Mouse (Mus musculus) left cerebral cortex, postnatal 36 days (tissue): ENCODE measurements around the gene Pkd1. TPM values are rescaled to one million over a fixed set of nuclear protein-coding genes. Genes with fewer than 3 reads are reported as not detected.

Experiments used
- DNase-seq, 2 experiments: peaks; one replicate each; pipeline ENCODE4 v3.0.0; 2021 to 2022; ENCODE audit warnings: low spot score in 2 of 2, mixed read lengths in 1 of 2
- intact Hi-C: fragments of 180-260 bp; cut with DNase I; formaldehyde crosslinking; loops from one replicate; pipeline ENCODE4 v1.15.1; 2025
- microRNA-seq: library from miRNA; unstranded; fragments of <30 nt; microRNA quantifications from one replicate; pipeline ENCODE4 v1.2.0, GENCODE M21; 2022
- total RNA-seq, 2 experiments: library from RNA; stranded (reverse); gene quantifications; 2 replicates each; pipeline ENCODE4 v1.2.3; 2021

Gene Pkd1
- total RNA-seq, 2 experiments from 2014 or later = 62.7 to 85.4 TPM

DNA sequence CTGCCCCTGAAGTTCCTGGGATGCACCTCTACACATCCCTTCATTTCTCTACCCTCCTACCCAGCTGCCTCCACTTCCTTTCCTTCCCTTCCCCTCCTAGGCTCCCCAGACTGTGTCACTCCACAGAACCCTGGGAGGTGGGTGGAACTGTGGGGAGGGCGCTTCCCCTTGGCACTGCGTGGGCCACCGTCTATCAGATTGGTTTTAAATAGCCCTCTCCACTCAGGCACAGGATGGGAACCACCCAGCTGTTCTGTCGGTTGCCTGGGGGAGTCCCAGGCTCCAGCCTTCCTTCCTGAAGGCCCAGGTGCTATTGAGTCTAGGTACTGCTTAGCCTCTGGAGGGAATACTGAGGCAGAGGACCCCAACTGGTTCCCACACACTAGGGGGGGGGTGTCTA is 85.4 kb downstream of the Pkd1 start:
- intact Hi-C loops = no loop called here
- no peak for DNase-seq

GRCm38 (mm10) chr17:24635694-24636093 is 86.1 kb downstream of the Pkd1 start:
- no peak for DNase-seq
- intact Hi-C loops = no loop called here

DNA sequence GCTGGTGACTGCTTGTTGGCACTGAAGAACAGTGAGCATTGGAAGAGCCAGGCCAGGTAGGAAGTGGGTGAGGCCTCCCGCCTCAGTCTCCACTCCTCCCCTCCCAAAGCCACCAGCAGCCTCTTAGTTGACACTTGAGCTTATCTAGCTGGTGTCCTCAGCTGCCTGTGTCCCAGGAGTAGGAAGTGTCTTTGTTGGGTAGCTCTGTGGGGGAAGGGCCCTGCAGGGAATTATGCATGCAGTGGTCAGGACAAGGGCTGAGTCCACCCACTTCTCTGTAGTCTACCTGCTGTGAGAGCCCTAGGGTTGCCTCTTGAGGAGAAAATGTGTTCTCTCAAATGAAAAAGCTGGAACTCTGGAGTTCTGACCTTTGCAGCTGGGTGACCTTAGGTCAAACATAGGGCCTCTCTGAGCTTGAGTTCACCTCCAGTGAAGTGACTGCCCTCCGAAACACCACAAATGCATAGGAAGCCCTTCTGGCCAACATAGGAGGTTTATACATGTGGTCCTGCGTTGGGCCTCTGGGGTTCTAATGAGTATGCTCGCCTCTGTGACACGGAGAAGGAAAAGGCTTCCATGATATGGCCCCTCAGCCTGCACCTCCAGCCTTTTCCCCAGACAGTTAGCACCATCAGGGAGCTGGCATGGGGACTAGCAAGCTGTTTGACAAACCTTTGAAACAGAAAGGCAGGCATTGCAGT is 87.3 kb downstream of the Pkd1 start:
- intact Hi-C loops = no loop called here

DNA sequence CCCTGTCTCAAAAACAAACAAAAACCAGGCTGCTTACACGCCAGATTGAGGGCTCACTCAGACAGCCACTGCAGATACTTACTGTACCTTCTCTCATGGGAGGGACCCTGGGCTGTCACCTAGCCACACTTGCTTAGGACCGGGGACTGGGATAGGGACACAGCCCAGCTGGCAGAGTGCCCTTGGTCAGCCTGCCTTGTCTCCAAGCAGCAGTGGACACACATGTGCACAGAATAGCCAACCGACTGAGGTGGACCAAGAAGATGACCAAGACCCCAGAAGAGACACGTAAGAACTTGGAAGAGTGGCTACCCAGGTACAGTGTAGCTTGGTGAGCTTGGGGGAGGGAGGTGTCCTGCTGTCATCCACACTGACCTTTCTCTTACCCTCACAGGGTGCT is 88.6 kb downstream of the Pkd1 start:
- DNase-seq = no peak
- intact Hi-C loops = no loop called here

More for the DNA sequence above, 87.3 kb downstream of the Pkd1 start:
- no peak for DNase-seq

DNA sequence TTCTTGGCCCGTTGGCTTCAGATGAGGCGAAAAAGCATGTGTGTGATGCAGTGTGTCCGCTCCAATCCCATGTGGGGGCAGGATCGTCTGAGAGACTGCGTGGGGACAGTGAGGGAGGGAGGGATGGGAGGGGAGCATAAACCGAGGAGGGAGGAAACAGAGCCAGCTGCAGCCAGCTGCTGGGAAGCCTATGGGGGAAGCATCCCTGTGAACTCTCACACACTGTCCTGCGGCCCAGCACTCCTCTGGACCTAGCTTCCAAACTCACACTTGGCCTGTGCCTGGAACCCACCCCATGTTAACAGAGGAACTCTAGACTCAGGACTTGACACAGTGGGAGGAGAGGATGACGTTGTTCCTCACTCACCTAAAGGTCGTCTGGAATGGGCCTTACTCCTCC is 89.2 kb downstream of the Pkd1 start:
- intact Hi-C loops = no loop called here
- no peak for DNase-seq

DNA sequence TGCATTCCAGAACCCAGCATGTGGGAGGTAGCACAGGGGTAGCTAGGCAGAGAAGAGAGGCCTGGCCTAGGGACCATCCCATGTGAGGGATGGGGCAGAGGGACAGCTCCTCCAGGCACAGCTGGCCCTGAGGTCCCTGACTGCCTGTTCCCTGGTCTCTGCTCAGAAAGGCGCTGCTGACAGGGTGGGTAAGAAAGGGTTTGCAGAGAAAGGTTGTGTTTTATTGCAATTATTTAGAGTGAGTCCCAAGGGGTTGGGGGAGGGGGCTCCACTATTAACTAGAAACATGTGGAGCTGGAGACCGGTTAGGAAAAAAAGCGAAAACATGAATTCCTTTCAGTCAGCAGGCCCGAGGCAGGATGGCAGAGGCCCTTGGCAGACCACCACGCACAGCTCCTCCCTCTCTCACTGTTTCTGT is 89.9 kb downstream of the Pkd1 start:
- DNase-seq = no peak
- intact Hi-C loops = no loop called here

GRCm38 (mm10) chr17:24640119-24640518 is 90.5 kb downstream of the Pkd1 start:
- intact Hi-C loops = no loop called here

DNA sequence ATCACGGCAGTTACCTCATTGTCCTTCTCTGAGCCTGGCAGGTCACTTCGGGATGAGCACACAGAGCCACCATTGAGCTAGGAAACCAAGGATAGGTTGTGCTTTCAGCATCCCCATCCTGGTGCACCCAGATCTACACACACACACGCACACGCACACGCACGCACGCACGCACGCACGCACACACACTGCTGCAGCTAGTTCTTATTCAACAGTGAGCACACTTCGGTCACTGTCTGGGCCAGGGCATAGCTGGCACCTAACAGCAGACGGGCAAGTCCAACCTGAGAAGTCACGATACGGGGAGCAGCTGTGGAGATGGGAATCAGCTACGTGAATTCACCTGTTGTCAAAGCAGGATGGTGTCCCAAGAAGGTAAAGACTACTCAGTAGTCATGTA is 90.9 kb downstream of the Pkd1 start:
- intact Hi-C loops = no loop called here
- DNase-seq = no peak

More at GRCm38 (mm10) chr17:24640119-24640518, 90.5 kb downstream of the Pkd1 start:
- no peak for DNase-seq

DNA sequence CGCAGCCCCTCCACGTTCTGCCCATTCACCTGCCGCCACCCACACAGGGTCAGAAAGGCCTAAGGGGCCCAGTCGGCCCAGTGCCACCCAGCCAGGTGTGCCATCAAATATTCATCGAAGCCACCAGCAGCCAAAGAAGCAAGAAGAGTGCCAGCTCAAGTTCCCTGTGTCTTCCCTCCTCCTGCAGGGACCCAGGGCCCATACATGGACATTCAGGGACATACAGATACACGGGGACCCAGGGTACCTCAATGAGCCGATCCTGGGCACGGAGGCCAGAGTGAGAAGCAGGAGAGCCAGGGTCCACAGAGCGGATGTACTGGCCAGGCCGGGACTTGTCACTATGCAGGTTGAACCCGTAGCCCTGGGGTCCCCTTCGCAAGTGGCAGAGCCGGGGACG is 92.3 kb downstream of the Pkd1 start:
- DNase-seq = no peak

GRCm38 (mm10) chr17:24642791-24643343 is 93.2 kb downstream of the Pkd1 start:
- intact Hi-C loops = no loop called here
- DNase-seq = no peak

More for the DNA sequence above, 92.3 kb downstream of the Pkd1 start:
- intact Hi-C loops = no loop called here

DNA sequence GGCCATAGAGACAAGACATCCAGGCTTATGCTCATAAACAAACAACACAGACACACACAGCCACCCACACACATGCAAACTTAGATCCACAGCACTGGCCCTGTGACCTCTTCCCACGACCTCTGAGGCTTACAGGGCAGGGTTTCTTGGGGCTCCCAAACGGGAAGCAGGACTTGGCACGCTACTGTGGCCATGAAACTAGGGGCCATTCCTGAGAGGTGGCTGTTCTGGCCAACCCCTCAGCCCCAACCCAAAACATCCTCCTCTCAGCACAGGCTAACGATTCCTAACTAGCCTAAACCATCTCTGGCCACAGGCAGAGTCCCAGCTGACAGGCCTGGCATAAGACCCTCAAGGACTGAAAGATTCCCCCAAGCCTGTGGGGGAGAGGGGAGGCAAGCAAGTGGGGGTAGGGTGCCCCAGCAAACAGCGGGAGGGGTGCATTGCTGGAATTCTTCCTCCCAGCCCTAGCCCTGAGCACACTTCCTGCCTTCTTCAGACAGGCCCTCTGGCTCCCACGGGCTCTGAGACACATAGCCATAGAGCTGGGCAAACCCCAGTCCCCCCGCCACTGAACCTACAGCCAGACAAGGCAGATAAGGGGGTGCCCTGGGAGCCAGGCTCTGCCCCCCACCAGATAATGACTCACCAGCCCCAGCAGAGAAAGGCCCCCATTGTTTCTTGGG is 94.5 kb downstream of the Pkd1 start:
- no peak for DNase-seq
- intact Hi-C loops = no loop called here

GRCm38 (mm10) chr17:24644875-24645721 is 95.5 kb downstream of the Pkd1 start:
- intact Hi-C loops = no loop called here
- no peak for DNase-seq

DNA sequence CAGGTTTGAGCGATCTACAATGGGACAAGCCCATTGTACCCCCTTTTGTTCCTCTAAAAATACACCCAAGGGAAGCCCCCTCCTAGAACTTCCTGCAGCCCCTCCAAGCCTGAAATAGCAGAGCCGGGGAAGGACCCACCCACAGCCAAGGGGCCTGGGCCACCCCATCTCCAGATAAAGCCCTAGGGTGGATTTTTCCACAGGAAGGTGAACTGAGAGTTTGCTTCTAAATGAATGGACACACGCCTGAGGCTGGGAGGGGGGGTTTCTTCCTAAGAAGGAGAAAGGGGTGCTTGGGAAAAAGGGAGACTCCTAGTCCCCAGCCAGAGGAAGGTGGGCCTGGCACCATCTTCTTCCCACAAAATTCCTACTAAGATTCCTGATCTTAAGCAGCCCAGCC is 96.3 kb downstream of the Pkd1 start:
- intact Hi-C loops = no loop called here
- no peak for DNase-seq

Small RNA genes within 50 kb of the gene (microRNA-seq; reads per million reads assigned to microRNA genes)
- gene Gm24589 = 6.9 reads per million, percentile 24 among the genes with 10 or more reads in this experiment

Other genes starting within 250 kb of the Pkd1 start
- 1 to 10 TPM in 1 of 2 experiments, under 1 TPM in 1; 0.72 to 1.1 TPM for gene Abca17, start 198.8 kb upstream of the Pkd1 start, total RNA-seq
- gene Abca3, start 197.9 kb upstream of the Pkd1 start, total RNA-seq = 10 to 100 TPM; 79.2 to 79.9 TPM
- gene Rnps1, start 135.3 kb upstream of the Pkd1 start, total RNA-seq = 100 to 1,000 TPM; 125 to 132 TPM
- gene Eci1, start 123.2 kb upstream of the Pkd1 start, total RNA-seq = 10 to 100 TPM; 26.7 to 30.3 TPM
- 1 to 10 TPM; 3.2 to 7.2 TPM for gene Dnase1l2, start 106.7 kb upstream of the Pkd1 start, total RNA-seq
- gene E4f1, start 79.5 kb upstream of the Pkd1 start, total RNA-seq = 10 to 100 TPM; 26.2 to 40.9 TPM
- 10 to 100 TPM; 60.4 to 75.1 TPM for gene Pgp, start 79.4 kb upstream of the Pkd1 start, total RNA-seq
- gene Bricd5, start 76.0 kb upstream of the Pkd1 start, total RNA-seq = 1 to 10 TPM in 1 of 2 experiments, under 1 TPM in 1; 0.86 to 1.1 TPM
- gene Mlst8, start 70.8 kb upstream of the Pkd1 start, total RNA-seq = 10 to 100 TPM; 35.1 to 35.8 TPM
- gene Caskin1, start 61.2 kb upstream of the Pkd1 start, total RNA-seq = 100 to 1,000 TPM; 110 to 140 TPM
- 10 to 100 TPM; 69.6 to 95.6 TPM for gene Traf7, start 21.9 kb upstream of the Pkd1 start, total RNA-seq
- 10 to 100 TPM; 51.0 to 51.3 TPM for gene Rab26, start 15.6 kb upstream of the Pkd1 start, total RNA-seq
- 100 to 1,000 TPM; 116 to 157 TPM for gene Tsc2, start 82.8 kb downstream of the Pkd1 start, total RNA-seq
- gene Nthl1, start 82.8 kb downstream of the Pkd1 start, total RNA-seq = 1 to 10 TPM; 4.2 to 6.6 TPM
- gene Slc9a3r2, start 100.5 kb downstream of the Pkd1 start, total RNA-seq = 10 to 100 TPM; 51.0 to 51.2 TPM
- 1 to 10 TPM; 1.1 to 1.3 TPM for gene Npw, start 108.6 kb downstream of the Pkd1 start, total RNA-seq
- gene Zfp598, start 119.9 kb downstream of the Pkd1 start, total RNA-seq = 10 to 100 TPM; 30.5 to 45.1 TPM
- 100 to 1,000 TPM; 179 to 200 TPM for gene Syngr3, start 140.1 kb downstream of the Pkd1 start, total RNA-seq
- gene Gfer, start 146.3 kb downstream of the Pkd1 start, total RNA-seq = 10 to 100 TPM; 18.2 TPM
- 1 to 10 TPM; 2.1 to 2.9 TPM for gene Noxo1, start 146.4 kb downstream of the Pkd1 start, total RNA-seq
- gene Tbl3, start 157.8 kb downstream of the Pkd1 start, total RNA-seq = 10 to 100 TPM; 26.9 to 29.6 TPM
- not detected for gene Rnf151, start 168.2 kb downstream of the Pkd1 start, total RNA-seq
- gene Rps2, start 168.3 kb downstream of the Pkd1 start, total RNA-seq = 100 to 1,000 TPM; 291 to 312 TPM
- 100 to 1,000 TPM; 193 to 210 TPM for gene Ndufb10, start 174.6 kb downstream of the Pkd1 start, total RNA-seq
- under 1 TPM; 0.39 to 0.57 TPM for gene Rpl3l, start 178.0 kb downstream of the Pkd1 start, total RNA-seq
- gene Msrb1, start 186.8 kb downstream of the Pkd1 start, total RNA-seq = 10 to 100 TPM; 36.4 to 46.7 TPM
- under 1 TPM; 0.36 to 0.44 TPM for gene Hs3st6, start 203.2 kb downstream of the Pkd1 start, total RNA-seq